Mouse (Mus musculus) mesoderm, embryonic 11.5 days (tissue): ENCODE results near the gene Nipal3.
A peak's percentile ranks its signal among the peaks of the same experiment; 100 is the strongest.

Experiments used
- DNase-seq: peaks from one replicate; pipeline ENCODE4 v3.0.0-alpha.2; 2012; ENCODE audit warnings: low read depth, low spot score

The Nipal3 gene

DNA sequence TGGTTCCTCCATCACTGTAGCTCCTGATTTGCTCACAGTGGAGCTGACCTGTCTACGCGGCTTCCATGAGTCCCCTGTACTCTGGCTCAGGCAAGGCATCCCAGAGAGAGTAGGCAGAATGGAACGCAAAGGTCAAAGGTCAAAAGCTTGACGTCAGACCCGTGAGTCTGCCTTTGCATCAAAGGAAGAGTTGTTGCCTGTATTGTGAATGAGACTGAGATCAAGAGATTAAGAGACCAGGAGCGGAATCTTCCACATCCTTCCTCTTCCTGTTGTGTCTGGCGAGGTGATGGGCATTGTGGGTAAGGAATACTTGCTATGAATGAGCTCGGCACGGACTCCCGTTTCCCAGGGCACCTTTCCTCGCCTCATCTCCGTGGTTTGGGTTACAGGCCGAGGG, 58.5 kb downstream of the Nipal3 start:
- DNase-seq = peak; percentile 46

GRCm38 (mm10) chr4:135434395-135434789, 60.4 kb downstream of the Nipal3 start:
- no peak for DNase-seq

DNA sequence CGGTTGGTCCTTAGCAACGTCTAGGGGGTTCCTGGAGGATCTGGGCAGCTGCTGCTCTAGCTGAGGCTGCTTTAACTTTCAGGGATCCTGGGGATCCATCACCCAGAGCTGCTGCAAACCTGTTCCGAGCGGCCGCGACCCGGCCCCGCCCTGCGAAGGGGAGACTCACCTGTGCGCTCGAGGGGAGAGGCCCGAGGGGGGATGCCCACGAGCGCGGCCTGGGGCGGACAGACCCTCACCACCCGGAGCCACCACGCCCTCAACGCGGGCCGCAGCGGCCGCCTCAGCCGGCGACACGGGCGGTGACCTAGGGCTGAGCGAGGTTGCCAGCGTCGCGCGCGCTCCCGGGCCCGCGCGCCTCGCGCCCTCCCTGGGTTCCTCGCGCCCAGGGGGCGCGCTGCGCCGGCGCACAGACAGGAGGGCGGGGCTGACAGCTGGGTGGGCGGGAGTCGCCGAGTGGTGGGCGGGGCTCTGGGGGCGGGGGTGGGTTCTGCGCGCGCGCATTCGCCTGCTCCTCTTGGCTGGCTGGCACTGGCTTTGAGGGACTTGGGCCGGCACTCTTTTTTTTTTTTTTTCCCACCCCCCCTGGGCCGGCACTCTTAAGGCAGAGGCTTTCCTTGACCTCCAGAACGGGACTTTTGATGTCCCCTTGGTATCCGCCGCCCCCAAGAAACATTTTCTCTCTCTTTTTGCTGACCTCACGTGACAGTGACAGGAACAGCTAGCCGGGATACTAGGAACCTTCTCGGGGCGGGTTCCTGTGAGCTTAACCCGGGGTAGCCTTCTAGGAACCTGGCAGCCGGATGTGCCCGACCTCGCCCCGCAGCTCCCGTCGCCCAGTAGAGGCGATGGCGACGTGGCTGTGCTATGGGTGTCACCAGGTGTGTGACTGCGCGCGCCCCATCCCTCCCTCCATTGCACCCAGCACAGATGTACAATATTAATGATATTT, 61.1 kb downstream of the Nipal3 start, which contains the start of gene Rcan3:
TSS of gene Rcan3 (minus strand) at position 411 of the 952 bp plus-strand sequence.
- DNase-seq = peak; percentile 91

DNA sequence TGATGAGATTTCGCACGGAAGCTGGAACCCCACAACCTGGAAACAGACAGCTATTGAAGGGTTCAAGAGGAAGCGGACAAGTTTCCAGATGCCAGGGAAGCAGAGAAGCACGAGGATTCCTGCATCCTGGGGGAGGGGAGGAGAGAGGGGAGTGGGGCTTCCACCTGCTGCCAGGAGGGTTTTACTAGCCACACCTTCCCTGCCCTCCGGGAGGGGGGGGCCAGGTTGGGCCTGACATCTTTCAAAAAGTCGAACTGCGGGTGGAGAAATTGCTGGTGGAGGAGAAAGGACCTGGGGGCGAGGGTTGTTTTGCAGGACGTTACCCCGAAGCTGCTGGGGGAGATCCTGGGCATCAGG, 61.8 kb downstream of the Nipal3 start:
- no peak for DNase-seq

DNA sequence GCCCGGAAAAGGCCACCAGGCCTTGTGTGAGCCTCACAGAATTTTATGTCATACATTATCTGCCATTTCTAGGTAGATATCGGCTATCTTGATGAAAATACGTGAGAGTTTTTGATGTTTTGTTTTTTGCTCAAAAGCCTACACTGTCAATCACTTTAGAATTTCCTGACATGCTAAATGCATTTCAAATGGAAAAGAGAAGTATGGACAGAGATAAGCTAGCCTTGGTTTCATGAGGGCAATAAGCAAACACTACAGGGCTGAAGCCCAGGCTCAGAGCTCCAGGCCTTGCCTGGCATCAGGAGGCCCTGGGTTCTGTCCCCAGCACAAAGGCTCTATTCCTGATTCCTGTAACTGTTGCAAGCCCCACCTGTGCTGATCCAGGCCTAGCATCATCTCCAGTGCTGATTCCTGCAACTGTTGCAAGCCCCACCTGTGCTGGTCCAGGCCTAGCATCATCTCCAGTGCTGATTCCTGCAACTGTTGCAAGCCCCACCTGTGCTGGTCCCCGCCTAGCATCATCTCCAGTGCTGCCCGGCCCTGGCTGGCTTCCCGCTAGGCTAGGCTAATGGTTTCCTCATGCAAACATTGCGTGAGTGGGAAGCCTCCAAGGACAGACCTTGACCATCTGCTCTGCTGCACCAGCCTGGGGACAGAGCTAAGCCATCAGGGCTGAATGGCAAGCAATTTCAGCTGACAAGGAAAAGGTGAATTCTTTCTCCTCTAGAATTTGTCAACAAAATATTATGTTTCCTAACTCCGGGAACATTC, 64.7 kb downstream of the Nipal3 start:
- no peak for DNase-seq

GRCm38 (mm10) chr4:135429383-135429782, 65.5 kb downstream of the Nipal3 start:
- DNase-seq = no peak

- no peak for DNase-seq
Observed at GRCm38 (mm10) chr4:135426587-135426986, 68.3 kb downstream of the Nipal3 start.

- no peak for DNase-seq
Observed at GRCm38 (mm10) chr4:135425625-135426024, 69.2 kb downstream of the Nipal3 start.

DNA sequence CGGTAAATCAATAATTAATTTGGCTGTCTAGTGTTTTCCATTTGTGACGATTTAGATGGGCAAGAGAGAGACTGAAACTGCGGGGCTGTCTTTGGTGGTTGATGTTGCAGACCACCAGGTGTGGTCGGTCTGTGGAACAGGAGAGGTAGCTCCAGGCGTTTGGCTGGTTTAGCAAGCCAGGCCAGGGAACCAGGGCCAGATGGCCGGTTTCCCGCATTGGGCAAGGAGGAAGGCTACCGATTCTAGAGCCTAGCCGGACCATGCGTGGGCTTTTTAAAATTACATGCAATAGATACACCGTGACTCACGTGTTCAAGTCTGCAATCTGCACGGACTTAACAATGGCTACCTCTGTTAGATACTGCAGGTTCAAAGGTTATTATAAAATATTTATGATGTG, 73.9 kb downstream of the Nipal3 start:
- no peak for DNase-seq

DNA sequence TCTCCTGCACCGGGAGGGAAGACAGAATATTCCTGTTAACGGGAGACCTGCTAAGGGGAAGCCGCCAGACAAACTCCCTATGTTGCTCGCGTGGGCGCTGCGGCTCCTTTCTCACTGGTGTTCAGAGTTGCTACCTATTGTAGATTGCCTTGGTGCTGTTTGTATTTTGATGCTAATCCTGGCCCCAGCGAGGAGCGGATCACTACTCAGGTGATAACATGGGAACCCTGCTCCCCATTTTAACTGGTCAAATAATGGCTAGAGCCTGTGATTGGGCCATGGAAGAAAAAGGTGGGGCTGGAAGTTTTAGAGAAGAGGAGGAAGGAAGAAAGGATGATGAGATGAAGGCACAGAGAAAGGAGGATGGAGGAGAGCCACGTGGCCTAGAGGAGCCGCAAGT, 74.4 kb downstream of the Nipal3 start:
- DNase-seq = no peak

DNA sequence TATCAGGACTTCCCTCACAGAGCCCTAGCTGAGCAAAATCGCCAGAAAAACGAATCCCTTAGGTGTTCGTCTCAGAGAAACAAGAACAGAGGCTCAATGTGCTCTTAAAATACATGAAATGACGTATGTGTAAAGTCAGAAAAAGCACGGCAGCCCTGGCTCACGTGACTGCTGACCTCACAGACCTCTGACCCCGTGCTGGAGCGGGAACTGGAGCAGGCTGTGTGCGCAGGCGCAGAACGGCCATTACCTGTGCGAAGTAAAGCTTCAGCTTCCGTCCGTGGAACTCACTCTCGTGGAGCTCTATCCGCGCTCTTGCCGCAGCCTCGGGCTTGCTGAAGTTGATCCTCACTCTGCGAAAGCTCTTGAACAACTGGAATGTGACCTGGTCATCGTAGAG, 74.8 kb downstream of the Nipal3 start:
- no peak for DNase-seq

DNA sequence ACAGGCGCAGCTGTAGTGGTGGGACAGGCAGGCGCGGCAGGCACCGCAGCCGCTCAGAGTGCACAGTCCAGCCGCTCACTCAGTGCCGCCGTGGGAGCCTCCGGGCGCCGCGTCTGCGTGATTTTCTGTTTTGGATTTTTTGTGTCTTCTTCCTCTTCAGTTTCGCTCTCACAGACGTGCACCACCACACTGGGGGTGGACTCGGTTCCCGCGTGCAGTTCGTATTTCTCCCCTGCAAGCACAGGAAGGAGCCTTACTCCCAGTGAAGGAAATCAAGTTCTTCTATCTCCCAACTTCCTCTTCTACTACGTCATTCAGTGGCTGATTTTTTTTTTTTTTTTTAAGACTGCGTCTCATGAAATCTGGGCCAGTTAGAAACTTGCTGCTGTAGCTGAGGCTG, 78.5 kb downstream of the Nipal3 start:
- no peak for DNase-seq

DNA sequence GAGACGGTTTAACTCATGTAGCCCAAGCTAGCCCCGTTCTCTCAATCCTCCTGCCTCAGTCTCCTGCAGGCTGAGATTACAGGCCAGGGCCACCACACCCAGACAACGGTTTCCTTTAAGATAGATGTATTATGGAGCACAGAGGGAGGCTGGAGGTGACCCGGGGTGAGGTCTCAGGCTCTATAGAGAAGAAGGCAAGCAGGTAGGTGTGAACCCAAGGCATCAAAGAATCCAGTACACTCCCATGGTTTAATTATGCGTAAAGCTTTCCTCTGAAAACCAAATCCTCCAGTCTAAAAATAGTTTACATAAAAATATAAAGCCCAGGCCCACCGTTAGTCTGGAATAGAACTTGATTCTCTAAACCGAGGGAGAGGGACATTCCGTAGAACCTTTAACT, 81.3 kb downstream of the Nipal3 start:
- no peak for DNase-seq

GRCm38 (mm10) chr4:135411633-135412032, 83.2 kb downstream of the Nipal3 start:
- peak; percentile 67 for DNase-seq

GRCm38 (mm10) chr4:135406180-135406579, 88.7 kb downstream of the Nipal3 start:
- no peak for DNase-seq

- DNase-seq = no peak
Observed at GRCm38 (mm10) chr4:135404916-135405315, 89.9 kb downstream of the Nipal3 start.

GRCm38 (mm10) chr4:135404048-135404447, 90.8 kb downstream of the Nipal3 start:
- no peak for DNase-seq

GRCm38 (mm10) chr4:135401881-135402280, 93.0 kb downstream of the Nipal3 start:
- no peak for DNase-seq

- no peak for DNase-seq
Observed at GRCm38 (mm10) chr4:135397991-135398390, 96.8 kb downstream of the Nipal3 start, which contains the start of gene Ncmap. Gene Ncmap, minus strand, starts transcription at chr4:135398227.

GRCm38 (mm10) chr4:135397551-135397950, 97.3 kb downstream of the Nipal3 start:
- DNase-seq = no peak

GRCm38 (mm10) chr4:135396303-135396702, 98.5 kb downstream of the Nipal3 start:
- no peak for DNase-seq
